Mouse (Mus musculus) lung, adult 2 months (tissue): Measurements from ENCODE around the gene Drc3. TPM values are rescaled to one million over a fixed set of nuclear protein-coding genes. Genes with fewer than 3 reads are reported as not detected.

Source experiments
- DNase-seq: peaks from one replicate; pipeline ENCODE4 v3.0.0; 2022
- H3K4me1 ChIP-seq: fragments of 200-500 bp; 2 replicates; pipeline ENCODE4 v1.6.1; 2011; ENCODE audit warnings: low read length; ENCODE audit not compliant: control insufficient read depth, insufficient read depth
- H3K4me3 ChIP-seq: fragments of 200-500 bp; replicated peaks from 2 replicates; pipeline ENCODE3; 2011; ENCODE audit warnings: low read depth, mild to moderate bottlenecking, control low read depth, low read length; ENCODE audit errors: extremely low read depth
- CTCF ChIP-seq: fragments of 200-500 bp; IDR thresholded peaks from 2 replicates; pipeline ENCODE4 v1.5.1; 2011; ENCODE audit warnings: mild to moderate bottlenecking, low read length, control low read depth; ENCODE audit not compliant: insufficient read depth
- POLR2A ChIP-seq: fragments of 200-500 bp; IDR thresholded peaks from 2 replicates; pipeline ENCODE4 v1.6.1; 2011; ENCODE audit warnings: low read depth, mild to moderate bottlenecking, control low read depth, low read length, borderline replicate concordance; ENCODE audit errors: extremely low read depth
- WGBS: fragments of 180-500 bp; shearing (Covaris S2); methylation state at CpG from one replicate; pipeline ENCODE4 v1.1.7; 2018; 5-methylcytosine and 5-hydroxymethylcytosine counted together
- polyA plus RNA-seq: library from polyadenylated mRNA; depleted of rRNA; stranded (reverse); fragments of >200 nt; gene quantifications from 2 replicates; pipeline ENCODE4 v1.2.3, GENCODE M21; 2012

The Drc3 gene
- polyA plus RNA-seq, 1 experiment, result 17.7 TPM

DNA sequence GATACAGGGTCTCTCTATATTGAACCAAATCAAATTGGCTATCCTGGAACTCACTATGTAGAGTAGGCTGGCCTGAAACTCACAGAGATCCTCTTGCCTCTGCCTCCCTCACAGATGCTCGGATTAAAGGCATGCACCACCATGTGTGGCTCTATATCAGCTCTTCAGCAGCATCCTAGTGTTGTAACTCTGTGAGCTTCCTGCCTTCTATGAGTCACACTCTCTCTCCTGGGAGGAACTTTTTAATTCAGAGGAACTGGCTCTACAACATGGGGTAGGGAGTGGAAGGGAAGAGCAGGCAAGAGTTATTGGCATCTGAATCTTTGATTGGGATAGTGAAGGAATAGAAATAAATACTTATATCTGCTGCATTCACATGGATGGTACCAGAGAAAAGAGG, 4.0 kb downstream of the Drc3 start:
- no peak for DNase-seq
- H3K4me3 ChIP-seq, result no peak overlapping the region
- 35% methylated on average over 1 of the region's 1 CpGs for WGBS
- TF ChIP-seq CTCF (no peak), POLR2A (no peak)
- H3K4me1 ChIP-seq, result peaks cover 4% of the 10 kb centered on the region; the same call in 1 of the 2 replicates

GRCm38 (mm10) chr11:60358548-60358947, 5.4 kb downstream of the Drc3 start:
- no peak for DNase-seq
- TF ChIP-seq POLR2A (no peak), CTCF (no peak)
- H3K4me1 ChIP-seq, result 0 out of 2 replicates have a peak, but pooled peaks cover 4% of the 10 kb centered on the region
- H3K4me3 ChIP-seq, result no peak overlapping the region
- WGBS, result 50% methylated on average over 7 of the region's 7 CpGs

DNA sequence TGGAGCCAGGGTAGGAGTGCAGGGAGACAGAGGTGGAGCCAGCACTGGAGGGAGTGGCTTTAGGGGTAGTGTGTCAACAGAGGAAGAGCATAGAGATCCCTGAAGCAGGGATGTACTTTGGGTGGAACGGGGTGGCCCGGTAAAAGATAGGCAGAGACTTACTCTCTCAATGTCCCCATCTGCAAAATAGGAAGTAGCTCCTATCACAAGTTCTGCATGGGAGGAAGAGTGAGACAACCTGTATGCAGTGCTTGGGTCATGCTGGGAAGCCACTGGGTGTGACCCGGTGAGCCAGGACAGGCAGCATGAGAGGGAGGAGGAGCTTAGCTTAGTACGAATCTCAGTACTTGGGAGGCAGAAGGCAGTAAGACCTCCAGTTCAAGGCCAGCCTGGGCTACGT, 6.0 kb downstream of the Drc3 start:
- WGBS, result 62% methylated on average over 5 of the region's 5 CpGs
- H3K4me3 ChIP-seq, result no peak overlapping the region
- no peak for DNase-seq
- H3K4me1 ChIP-seq, result 0 out of 2 replicates have a peak, but pooled peaks cover 4% of the 10 kb centered on the region
- no peak for TF ChIP-seq POLR2A
- TF ChIP-seq CTCF, result no peak

- TF ChIP-seq POLR2A (no peak), CTCF (no peak)
- H3K4me3 ChIP-seq, result no peak overlapping the region
- 80% methylated on average over 1 of the region's 1 CpGs for WGBS
- H3K4me1 ChIP-seq, result 0 out of 2 replicates have a peak, but pooled peaks cover 4% of the 10 kb centered on the region
- DNase-seq, result no peak
Measured at GRCm38 (mm10) chr11:60359936-60360335, 6.8 kb downstream of the Drc3 start.

DNA sequence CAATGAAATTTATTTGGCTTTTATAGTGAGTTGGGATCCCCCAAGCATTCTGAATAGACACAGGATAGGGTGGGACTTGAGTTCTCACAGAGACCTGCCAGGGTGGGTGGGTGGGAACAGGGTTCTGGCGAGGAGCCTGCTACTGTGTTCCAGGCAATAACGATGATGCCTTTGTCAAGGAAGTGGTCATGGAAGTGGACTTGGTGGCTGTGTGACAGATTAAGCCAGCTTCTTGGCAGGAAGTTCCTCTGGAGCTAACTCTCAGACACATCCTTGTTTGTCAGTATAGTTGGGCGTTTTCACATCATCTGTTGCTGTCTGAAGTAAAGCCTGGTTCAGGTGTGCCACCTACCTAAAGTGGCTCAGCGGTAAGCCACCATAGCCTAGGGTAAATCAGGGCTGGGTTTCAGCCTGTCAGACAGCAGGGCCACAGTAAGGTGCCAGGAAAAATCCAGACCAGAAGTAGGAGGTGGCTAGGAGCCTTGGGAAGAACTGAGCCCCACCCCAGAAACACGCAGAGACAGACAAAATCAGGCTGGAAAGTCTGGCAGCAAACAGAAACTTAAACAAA, 7.6 kb downstream of the Drc3 start:
- TF ChIP-seq POLR2A (no peak), CTCF (no peak)
- Histone ChIP-seq H3K4me3 (no peak overlapping the region), H3K4me1 (0 out of 2 replicates have a peak, but pooled peaks cover 4% of the 10 kb centered on the region)
- no peak for DNase-seq
- 41% methylated on average over 5 of the region's 5 CpGs for WGBS

DNA sequence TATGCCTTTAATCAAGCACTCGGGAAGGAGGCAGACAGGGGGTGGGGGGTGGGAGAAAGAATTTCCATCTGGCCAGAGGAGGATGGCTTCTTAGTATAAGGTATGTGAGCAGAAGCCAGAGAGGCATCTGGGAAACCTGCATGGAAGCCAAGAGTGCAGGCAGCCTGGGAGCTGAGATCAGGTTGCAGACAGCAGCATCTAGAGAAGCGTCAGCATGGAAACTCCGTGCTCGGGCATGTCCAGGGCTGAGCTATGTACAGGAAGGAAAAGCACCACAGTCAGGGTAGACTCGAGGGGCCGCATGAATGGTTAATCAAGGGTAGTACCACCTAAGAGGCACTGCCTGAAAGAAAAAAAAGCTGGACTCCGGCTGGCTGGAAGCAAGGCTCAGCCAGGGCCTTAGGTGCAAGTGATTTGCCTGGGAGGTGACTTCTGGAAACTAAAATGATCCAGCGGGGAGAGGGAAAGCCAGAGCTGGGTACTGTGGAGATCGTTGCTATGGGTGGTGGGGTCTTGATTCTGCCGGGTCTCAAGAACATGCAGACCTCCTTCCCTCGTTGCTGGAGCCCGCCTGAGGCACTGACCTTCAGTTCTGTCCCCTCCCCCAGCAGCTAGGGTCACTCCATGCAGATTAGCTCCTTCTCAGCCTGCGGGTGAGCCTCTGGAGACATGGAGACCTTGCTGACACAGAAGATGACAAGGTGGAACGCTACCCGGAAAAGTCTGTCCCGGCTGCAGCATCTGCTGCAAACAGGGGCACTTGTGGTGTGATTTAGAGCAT, 13.3 kb downstream of the Drc3 start:
- no peaks in the 10 kb centered on the region for H3K4me1 ChIP-seq
- no peak for DNase-seq
- 29% methylated on average over 16 of the region's 16 CpGs for WGBS
- no peak for TF ChIP-seq POLR2A
- no peak for TF ChIP-seq CTCF
- H3K4me3 ChIP-seq, result no peak overlapping the region

DNA sequence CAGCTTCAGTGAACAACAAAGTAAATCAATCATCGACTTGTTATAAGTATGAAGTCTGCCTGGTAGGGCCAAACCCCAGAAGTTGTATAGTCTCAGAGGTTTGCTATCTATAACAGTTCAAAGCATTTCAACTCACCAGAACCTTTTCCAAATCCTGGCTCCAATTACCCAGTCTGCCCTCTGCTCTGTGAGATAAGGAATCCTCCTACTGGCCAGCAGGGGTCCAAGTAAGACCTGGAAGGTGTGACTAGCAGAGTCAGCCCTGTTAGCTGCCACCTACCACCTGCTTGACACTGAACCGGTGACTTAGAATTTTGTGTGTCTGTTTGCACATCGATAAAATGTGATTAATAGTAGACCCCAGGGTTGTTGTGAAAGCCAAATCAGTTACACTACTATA, 14.1 kb downstream of the Drc3 start:
- no peak for DNase-seq
- 64% methylated on average over 3 of the region's 3 CpGs for WGBS
- H3K4me3 ChIP-seq, result no peak overlapping the region
- H3K4me1 ChIP-seq, result no peaks in the 10 kb centered on the region
- TF ChIP-seq POLR2A, result no peak
- TF ChIP-seq CTCF, result no peak

DNA sequence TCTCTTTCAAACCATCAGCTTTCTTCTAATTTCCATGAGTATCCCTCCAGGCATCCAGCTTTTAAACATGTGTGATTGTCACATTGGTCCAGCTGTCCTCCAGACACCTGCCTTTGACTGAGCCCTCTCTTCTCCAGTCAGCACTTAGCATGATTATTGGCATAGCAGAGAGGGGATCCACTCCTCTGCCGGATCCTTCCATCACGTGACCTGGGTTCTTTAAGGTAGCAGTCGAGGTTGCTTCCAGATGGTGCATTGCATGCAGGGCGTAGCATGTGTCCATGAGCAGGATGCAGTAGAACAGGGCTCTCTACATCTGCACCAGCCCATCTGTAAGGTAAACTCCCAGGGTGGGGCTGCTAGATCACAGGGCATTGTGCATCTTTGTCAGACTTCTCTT, 15.8 kb downstream of the Drc3 start:
- no peak overlapping the region for H3K4me3 ChIP-seq
- no peak for TF ChIP-seq POLR2A
- TF ChIP-seq CTCF, result no peak
- no peak for DNase-seq
- no peaks in the 10 kb centered on the region for H3K4me1 ChIP-seq
- WGBS, result 74% methylated on average over 4 of the region's 4 CpGs

DNA sequence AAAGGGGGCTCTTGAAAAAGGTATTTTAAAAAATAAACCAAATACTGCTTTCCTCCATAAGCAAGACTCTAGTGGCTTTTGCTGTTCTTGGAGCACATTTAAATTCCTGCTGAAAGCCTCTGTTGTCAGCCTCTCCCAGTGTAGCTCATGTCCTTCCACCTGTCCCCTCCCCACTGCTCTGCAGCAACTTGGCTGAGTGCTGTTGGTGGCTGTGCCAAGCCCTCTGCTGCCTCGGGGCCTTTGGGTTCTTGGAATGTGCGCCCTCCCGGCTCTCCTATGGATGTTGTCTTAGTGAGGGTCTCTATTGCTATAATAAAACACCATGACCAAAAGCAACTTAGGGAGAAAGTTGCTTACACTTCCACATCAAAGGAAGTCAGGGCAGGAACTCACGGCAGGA, 16.3 kb downstream of the Drc3 start:
- WGBS, result 59% methylated on average over 4 of the region's 4 CpGs
- Histone ChIP-seq H3K4me1 (no peaks in the 10 kb centered on the region), H3K4me3 (no peak overlapping the region)
- DNase-seq, result no peak
- no peak for TF ChIP-seq POLR2A
- TF ChIP-seq CTCF, result no peak

GRCm38 (mm10) chr11:60370431-60370830, 17.3 kb downstream of the Drc3 start:
- Histone ChIP-seq H3K4me1 (no peaks in the 10 kb centered on the region), H3K4me3 (no peak overlapping the region)
- 80% methylated on average over 13 of the region's 13 CpGs for WGBS
- DNase-seq, result no peak
- TF ChIP-seq POLR2A, result no peak

GRCm38 (mm10) chr11:60374481-60374880, 21.4 kb downstream of the Drc3 start:
- TF ChIP-seq CTCF (no peak), POLR2A (no peak)
- 80% methylated on average over 6 of the region's 6 CpGs for WGBS
- no peak for DNase-seq
- Histone ChIP-seq H3K4me3 (no peak overlapping the region), H3K4me1 (no peaks in the 10 kb centered on the region)
